Mouse (Mus musculus): ENCODE data around the gene Gm37240. TPM values are rescaled to one million over a fixed set of nuclear protein-coding genes. Genes with fewer than 3 reads are reported as not detected.

Gene Gm37240
- total RNA-seq, 1 experiment: 1.2 TPM

DNA sequence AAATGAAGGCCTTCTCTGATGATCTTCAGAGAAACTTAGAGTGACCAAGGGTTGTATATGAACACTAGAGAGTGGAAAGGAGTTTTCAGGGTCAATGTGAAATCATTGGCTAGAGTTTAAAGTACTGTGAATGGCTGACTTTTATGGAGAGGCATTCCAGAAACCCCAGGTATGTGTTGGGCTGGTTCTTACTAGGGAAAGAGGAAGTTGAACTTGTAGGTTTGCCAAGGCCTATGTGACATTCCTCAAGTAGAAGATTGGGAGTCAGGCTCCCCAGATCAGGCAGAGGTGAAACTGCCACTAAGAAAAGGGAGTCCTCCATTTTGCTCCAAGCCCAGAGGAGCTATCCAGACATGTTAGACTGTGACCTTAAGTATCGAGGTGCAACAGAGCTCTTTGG is 858.2 kb downstream of the Gm37240 start:
- DNase-seq (ENCODE audit: low read depth, low spot score): no peak
- H3K36me3 ChIP-seq (ENCODE audit: control insufficient read depth, insufficient read depth, low read length, poor library complexity, severe bottlenecking): no peaks in the 10 kb centered on the region
- in situ Hi-C loops (cut with MboI; ENCODE audit: low sequenced_read_pairs in 2 of 2, unreplicated experiment in 2 of 2): no loop called here
- TF ChIP-seq MAFK (IDR thresholded peaks at IDR 0.05; ENCODE audit: insufficient read depth, low read depth, low read length) (no peak), ZNF384 (IDR thresholded peaks at IDR 0.05; ENCODE audit: low read depth, low read length) (no peak), CHD2 (IDR thresholded peaks at IDR 0.05; ENCODE audit: low read depth, low read length) (no peak), ZC3H11A (IDR thresholded peaks at IDR 0.05; ENCODE audit: borderline replicate concordance, low read depth, low read length) (no peak), HCFC1 (IDR thresholded peaks at IDR 0.05; ENCODE audit: borderline replicate concordance, insufficient read depth, low read length) (no peak)
- H3K27ac ChIP-seq (ENCODE audit: insufficient read depth, low read depth, low read length, poor library complexity, severe bottlenecking): no peak overlapping the region
- H3K4me1 ChIP-seq (ENCODE audit: control insufficient read depth in 2 of 2, insufficient read depth in 2 of 2, low read length in 2 of 2, poor library complexity in 1 of 2): peaks cover 0 to 11% of the 10 kb centered on the region in 2 experiments; a peak in 2 of 4 replicates
- H3K4me3 ChIP-seq (ENCODE audit: insufficient read depth in 1 of 2, low read depth in 1 of 2, low read length in 2 of 2, poor library complexity in 1 of 2, severe bottlenecking in 1 of 2): no peak overlapping the region
- H3K9me3 ChIP-seq (ENCODE audit: control insufficient read depth, insufficient read depth, low read depth, low read length): no peaks in the 10 kb centered on the region
- H3K9ac ChIP-seq (ENCODE audit: insufficient read depth, low read depth, low read length, poor library complexity, severe bottlenecking): no peak overlapping the region

GRCm38 (mm10) chr3:85024817-85025705 is 862.3 kb downstream of the Gm37240 start:
- Histone ChIP-seq H3K9ac (ENCODE audit: insufficient read depth, low read depth, low read length, poor library complexity, severe bottlenecking) (no peak overlapping the region), H3K36me3 (ENCODE audit: control insufficient read depth, insufficient read depth, low read length, poor library complexity, severe bottlenecking) (no peaks in the 10 kb centered on the region), H3K9me3 (ENCODE audit: control insufficient read depth, insufficient read depth, low read depth, low read length) (no peaks in the 10 kb centered on the region), H3K27ac (ENCODE audit: insufficient read depth, low read depth, low read length, poor library complexity, severe bottlenecking) (no peak overlapping the region), H3K4me1 (ENCODE audit: control insufficient read depth in 2 of 2, insufficient read depth in 2 of 2, low read length in 2 of 2, poor library complexity in 1 of 2) (peaks cover 0 to 11% of the 10 kb centered on the region in 2 experiments; a peak in 2 of 4 replicates), H3K4me3 (ENCODE audit: insufficient read depth in 1 of 2, low read depth in 1 of 2, low read length in 2 of 2, poor library complexity in 1 of 2, severe bottlenecking in 1 of 2) (no peak overlapping the region)
- no peak for DNase-seq (ENCODE audit: low read depth, low spot score)
- no peak for TF ChIP-seq ZC3H11A (IDR thresholded peaks at IDR 0.05; ENCODE audit: borderline replicate concordance, low read depth, low read length)
- no peak for TF ChIP-seq HCFC1 (IDR thresholded peaks at IDR 0.05; ENCODE audit: borderline replicate concordance, insufficient read depth, low read length)
- TF ChIP-seq CHD2 (IDR thresholded peaks at IDR 0.05; ENCODE audit: low read depth, low read length): no peak
- TF ChIP-seq ZNF384 (IDR thresholded peaks at IDR 0.05; ENCODE audit: low read depth, low read length): no peak
- no peak for TF ChIP-seq MAFK (IDR thresholded peaks at IDR 0.05; ENCODE audit: insufficient read depth, low read depth, low read length)
- in situ Hi-C loops (cut with MboI; ENCODE audit: low sequenced_read_pairs in 2 of 2, unreplicated experiment in 2 of 2): no loop called here

DNA sequence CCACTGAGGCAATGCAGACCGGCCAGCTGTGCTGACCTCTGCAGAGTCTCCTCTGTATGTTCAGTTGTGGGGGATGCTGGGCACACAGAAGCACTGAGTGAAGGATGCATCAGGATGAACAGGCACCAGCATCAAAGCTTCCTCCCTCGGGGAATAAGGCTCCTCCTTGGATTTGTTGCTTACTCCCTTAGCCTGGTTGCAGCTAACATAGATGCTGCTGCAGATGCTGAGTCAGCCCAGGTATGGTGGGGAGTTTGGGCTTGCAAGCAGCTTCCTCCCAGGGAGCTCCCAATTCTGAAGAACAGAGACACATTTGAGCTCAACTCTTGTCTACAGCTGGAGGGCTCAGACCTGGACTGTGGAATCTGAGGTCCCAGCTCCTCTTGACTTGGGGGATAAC is 863.1 kb downstream of the Gm37240 start:
- TF ChIP-seq MAFK (IDR thresholded peaks at IDR 0.05; ENCODE audit: insufficient read depth, low read depth, low read length) (0 out of 2 replicates have a peak, but pooled peaks have one; percentile 7), ZNF384 (IDR thresholded peaks at IDR 0.05; ENCODE audit: low read depth, low read length) (no peak)
- peaks cover 0 to 11% of the 10 kb centered on the region in 2 experiments; a peak in 2 of 4 replicates for H3K4me1 ChIP-seq (ENCODE audit: control insufficient read depth in 2 of 2, insufficient read depth in 2 of 2, low read length in 2 of 2, poor library complexity in 1 of 2)
- in situ Hi-C loops (cut with MboI; ENCODE audit: low sequenced_read_pairs in 2 of 2, unreplicated experiment in 2 of 2): no loop called here
- H3K36me3 ChIP-seq (ENCODE audit: control insufficient read depth, insufficient read depth, low read length, poor library complexity, severe bottlenecking): no peaks in the 10 kb centered on the region
- H3K9ac ChIP-seq (ENCODE audit: insufficient read depth, low read depth, low read length, poor library complexity, severe bottlenecking): no peak overlapping the region
- no peak overlapping the region for H3K4me3 ChIP-seq (ENCODE audit: insufficient read depth in 1 of 2, low read depth in 1 of 2, low read length in 2 of 2, poor library complexity in 1 of 2, severe bottlenecking in 1 of 2)
- DNase-seq (ENCODE audit: low read depth, low spot score): no peak
- no peaks in the 10 kb centered on the region for H3K9me3 ChIP-seq (ENCODE audit: control insufficient read depth, insufficient read depth, low read depth, low read length)
- no peak overlapping the region for H3K27ac ChIP-seq (ENCODE audit: insufficient read depth, low read depth, low read length, poor library complexity, severe bottlenecking)

- in situ Hi-C loops (cut with MboI; ENCODE audit: low sequenced_read_pairs in 2 of 2, unreplicated experiment in 2 of 2): no loop called here
- DNase-seq (ENCODE audit: low read depth, low spot score): no peak
- Histone ChIP-seq H3K4me1 (ENCODE audit: control insufficient read depth in 2 of 2, insufficient read depth in 2 of 2, low read length in 2 of 2, poor library complexity in 1 of 2) (peaks cover 0 to 11% of the 10 kb centered on the region in 2 experiments; a peak in 2 of 4 replicates), H3K27ac (ENCODE audit: insufficient read depth, low read depth, low read length, poor library complexity, severe bottlenecking) (no peak overlapping the region), H3K9me3 (ENCODE audit: control insufficient read depth, insufficient read depth, low read depth, low read length) (no peaks in the 10 kb centered on the region), H3K9ac (ENCODE audit: insufficient read depth, low read depth, low read length, poor library complexity, severe bottlenecking) (no peak overlapping the region), H3K36me3 (ENCODE audit: control insufficient read depth, insufficient read depth, low read length, poor library complexity, severe bottlenecking) (no peaks in the 10 kb centered on the region), H3K4me3 (ENCODE audit: insufficient read depth in 1 of 2, low read depth in 1 of 2, low read length in 2 of 2, poor library complexity in 1 of 2, severe bottlenecking in 1 of 2) (no peak overlapping the region)
- TF ChIP-seq ZNF384 (IDR thresholded peaks at IDR 0.05; ENCODE audit: low read depth, low read length) (no peak), ZC3H11A (IDR thresholded peaks at IDR 0.05; ENCODE audit: borderline replicate concordance, low read depth, low read length) (no peak)
Measured at GRCm38 (mm10) chr3:85022800-85023199, 864.5 kb downstream of the Gm37240 start.

Measured in ES-E14 (cell line).